Mouse (Mus musculus): ENCODE measurements around the gene Fam240a. TPM values are rescaled to one million over a fixed set of nuclear protein-coding genes. Genes with fewer than 3 reads are reported as not detected.

Fam240a gene
- polyA plus RNA-seq, 1 experiment from 2014 or later, result not detected

DNA sequence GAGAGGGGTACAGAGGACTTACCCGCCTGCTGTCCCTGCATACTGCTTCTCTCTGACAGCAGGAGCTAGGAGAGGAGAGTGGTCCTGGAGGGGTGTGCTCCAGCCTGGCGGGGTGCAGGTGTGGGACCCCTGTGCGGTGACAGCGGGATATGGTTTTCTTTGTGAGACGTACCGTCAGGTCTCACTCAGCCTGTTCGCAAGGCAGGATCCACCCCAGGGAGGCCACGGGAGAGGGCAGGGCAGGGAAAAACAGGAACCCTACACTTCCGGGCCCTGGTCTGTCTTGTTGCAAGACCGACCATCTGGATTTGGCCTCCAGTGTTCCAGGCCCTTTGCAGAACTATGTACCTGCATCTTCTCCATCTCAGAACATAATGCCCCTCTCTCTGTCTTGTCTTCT is 23.2 kb downstream of the Fam240a start:
- Histone ChIP-seq H3K4me1 (ENCODE audit: control insufficient read depth, insufficient read depth, low read length) (no peaks in the 10 kb centered on the region; the same call in 1 of the 2 replicates), H3K27me3 (ENCODE audit: control insufficient read depth, insufficient read depth, low read length) (no peaks in the 10 kb centered on the region), H3K27ac (ENCODE audit: low read depth, low read length) (no peak overlapping the region), H3K4me3 (ENCODE audit: low read depth, low read length) (no peak overlapping the region), H3K4me2 (ENCODE audit: low read depth) (no peak overlapping the region), H3K9ac (ENCODE audit: low read length) (no peak overlapping the region), H3K9me3 (ENCODE audit: control insufficient read depth, low read length) (no peaks in the 10 kb centered on the region), H3K36me3 (ENCODE audit: control insufficient read depth, insufficient read depth, low read length) (no peaks in the 10 kb centered on the region)
- ATAC-seq (ENCODE audit: insufficient read depth, low FRiP score, low TSS enrichment), result no peak
- WGBS, result 74% methylated on average over 10 of the region's 10 CpGs
- no peak for DNase-seq (ENCODE audit: low spot score)

DNA sequence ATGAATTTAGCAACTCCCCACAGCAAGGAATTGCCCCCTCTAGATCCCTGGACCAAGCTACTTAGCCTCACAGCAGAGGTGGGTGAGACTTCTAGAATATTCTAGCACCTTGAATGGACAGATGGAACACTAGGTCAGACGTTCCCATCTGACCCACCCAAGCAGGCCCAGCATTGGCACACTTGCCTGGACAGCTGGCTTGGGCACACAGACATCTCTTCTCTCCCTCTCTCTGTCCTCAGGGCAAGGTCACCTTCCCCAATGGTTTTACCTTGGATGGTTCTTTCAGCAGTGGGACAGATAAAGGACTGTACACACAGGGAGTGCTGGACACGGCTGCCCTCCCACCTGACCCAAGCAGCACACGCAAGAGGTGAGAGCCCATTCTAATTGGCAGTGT is 24.1 kb downstream of the Fam240a start:
- Histone ChIP-seq H3K27ac (ENCODE audit: low read depth, low read length) (no peak overlapping the region), H3K36me3 (ENCODE audit: control insufficient read depth, insufficient read depth, low read length) (no peaks in the 10 kb centered on the region), H3K4me2 (ENCODE audit: low read depth) (no peak overlapping the region), H3K4me1 (ENCODE audit: control insufficient read depth, insufficient read depth, low read length) (no peaks in the 10 kb centered on the region; the same call in 1 of the 2 replicates), H3K9me3 (ENCODE audit: control insufficient read depth, low read length) (no peaks in the 10 kb centered on the region), H3K9ac (ENCODE audit: low read length) (no peak overlapping the region), H3K4me3 (ENCODE audit: low read depth, low read length) (no peak overlapping the region), H3K27me3 (ENCODE audit: control insufficient read depth, insufficient read depth, low read length) (no peaks in the 10 kb centered on the region)
- no peak for ATAC-seq (ENCODE audit: insufficient read depth, low FRiP score, low TSS enrichment)
- WGBS, result 84% methylated on average over 3 of the region's 3 CpGs
- DNase-seq (ENCODE audit: low spot score), result no peak

- Histone ChIP-seq H3K9ac (ENCODE audit: low read length) (no peak overlapping the region), H3K9me3 (ENCODE audit: control insufficient read depth, low read length) (no peaks in the 10 kb centered on the region), H3K4me1 (ENCODE audit: control insufficient read depth, insufficient read depth, low read length) (no peaks in the 10 kb centered on the region; the same call in 1 of the 2 replicates), H3K27ac (ENCODE audit: low read depth, low read length) (no peak overlapping the region), H3K27me3 (ENCODE audit: control insufficient read depth, insufficient read depth, low read length) (no peaks in the 10 kb centered on the region), H3K4me2 (ENCODE audit: low read depth) (no peak overlapping the region), H3K36me3 (ENCODE audit: control insufficient read depth, insufficient read depth, low read length) (no peaks in the 10 kb centered on the region), H3K4me3 (ENCODE audit: low read depth, low read length) (no peak overlapping the region)
- ATAC-seq (ENCODE audit: insufficient read depth, low FRiP score, low TSS enrichment) (no peak), DNase-seq (ENCODE audit: low spot score) (no peak)
- WGBS, result 78% methylated on average over 12 of the region's 12 CpGs
These were observed 25.4 kb downstream of the Fam240a start for GRCm38 (mm10) chr9:110891077-110891828.

- H3K4me3 ChIP-seq (ENCODE audit: low read depth, low read length), result no peak overlapping the region
- no peak for DNase-seq (ENCODE audit: low spot score)
- 15% methylated on average over 20 of the region's 21 CpGs for WGBS
These were observed 26.5 kb downstream of the Fam240a start for GRCm38 (mm10) chr9:110890026-110890783.

GRCm38 (mm10) chr9:110888935-110889334 is 27.7 kb downstream of the Fam240a start:
- 91% methylated on average over 14 of the region's 14 CpGs for WGBS
- ATAC-seq (ENCODE audit: insufficient read depth, low FRiP score, low TSS enrichment), result no peak
- H3K27ac ChIP-seq (ENCODE audit: low read depth, low read length), result no peak overlapping the region

More at GRCm38 (mm10) chr9:110890026-110890783, 26.5 kb downstream of the Fam240a start:
- Histone ChIP-seq H3K27me3 (ENCODE audit: control insufficient read depth, insufficient read depth, low read length) (no peaks in the 10 kb centered on the region), H3K27ac (ENCODE audit: low read depth, low read length) (no peak overlapping the region), H3K4me2 (ENCODE audit: low read depth) (no peak overlapping the region), H3K4me1 (ENCODE audit: control insufficient read depth, insufficient read depth, low read length) (no peaks in the 10 kb centered on the region), H3K9ac (ENCODE audit: low read length) (no peak overlapping the region), H3K9me3 (ENCODE audit: control insufficient read depth, low read length) (no peaks in the 10 kb centered on the region), H3K36me3 (ENCODE audit: control insufficient read depth, insufficient read depth, low read length) (no peaks in the 10 kb centered on the region)
- ATAC-seq (ENCODE audit: insufficient read depth, low FRiP score, low TSS enrichment), result no peak

DNA sequence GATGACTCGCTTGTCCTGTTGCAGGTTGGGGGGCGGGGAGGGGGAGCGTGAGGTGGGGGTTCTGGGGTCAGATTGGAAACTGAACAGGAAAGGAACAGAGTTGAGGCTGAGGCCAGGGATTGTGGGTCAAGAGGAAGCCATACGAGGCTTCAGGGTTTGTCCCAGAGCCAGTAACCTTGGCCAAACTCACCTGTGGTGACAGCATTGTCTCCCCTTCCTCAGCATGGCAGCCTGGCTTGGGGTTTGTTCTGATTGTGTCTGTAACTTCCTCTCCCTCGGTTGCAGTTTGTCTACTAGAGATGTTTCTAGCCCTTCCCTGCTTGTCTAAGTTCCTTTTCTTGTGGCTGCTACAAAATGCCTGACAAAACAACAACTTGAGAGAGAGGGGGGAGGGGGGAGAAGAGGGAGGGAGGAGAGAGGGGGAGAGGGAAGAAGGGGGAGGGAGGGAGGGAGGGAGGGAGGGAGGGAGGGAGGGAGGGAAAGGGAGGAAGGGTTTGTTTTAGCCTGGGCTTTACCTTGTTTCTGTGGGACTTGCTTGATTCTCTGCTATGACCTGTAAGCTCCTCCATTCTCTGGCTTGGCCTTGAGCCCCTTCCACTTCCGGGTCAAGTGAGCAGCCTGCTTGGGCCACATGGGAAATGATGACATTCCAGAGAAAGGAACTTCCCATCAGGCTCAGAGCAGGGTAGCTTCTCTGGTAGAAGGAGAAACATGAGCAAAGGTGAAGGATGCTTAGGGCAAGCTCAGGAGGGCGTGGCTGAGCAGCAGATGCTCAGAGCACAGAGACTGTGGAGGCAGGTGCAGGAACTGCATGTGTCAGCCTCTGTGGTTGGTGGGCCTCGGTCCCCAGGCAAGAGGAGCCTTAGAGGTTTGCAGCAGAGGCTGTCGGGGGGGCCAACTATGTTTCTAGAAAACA is 29.0 kb downstream of the Fam240a start:
- no peak overlapping the region for H3K4me3 ChIP-seq (ENCODE audit: low read depth, low read length)
- H3K9ac ChIP-seq (ENCODE audit: low read length), result no peak overlapping the region
- ATAC-seq (ENCODE audit: insufficient read depth, low FRiP score, low TSS enrichment) (no peak), DNase-seq (ENCODE audit: low spot score) (no peak)
- no peak overlapping the region for H3K4me2 ChIP-seq (ENCODE audit: low read depth)
- no peaks in the 10 kb centered on the region for H3K9me3 ChIP-seq (ENCODE audit: control insufficient read depth, low read length)
- H3K27ac ChIP-seq (ENCODE audit: low read depth, low read length), result no peak overlapping the region
- WGBS, result 68% methylated on average over 9 of the region's 9 CpGs
- no peaks in the 10 kb centered on the region for H3K36me3 ChIP-seq (ENCODE audit: control insufficient read depth, insufficient read depth, low read length)
- no peaks in the 10 kb centered on the region for H3K27me3 ChIP-seq (ENCODE audit: control insufficient read depth, insufficient read depth, low read length)
- H3K4me1 ChIP-seq (ENCODE audit: control insufficient read depth, insufficient read depth, low read length), result no peaks in the 10 kb centered on the region

More at GRCm38 (mm10) chr9:110888935-110889334, 27.7 kb downstream of the Fam240a start:
- DNase-seq (ENCODE audit: low spot score), result no peak
- Histone ChIP-seq H3K9me3 (ENCODE audit: control insufficient read depth, low read length) (no peaks in the 10 kb centered on the region), H3K9ac (ENCODE audit: low read length) (no peak overlapping the region), H3K4me2 (ENCODE audit: low read depth) (no peak overlapping the region), H3K4me1 (ENCODE audit: control insufficient read depth, insufficient read depth, low read length) (no peaks in the 10 kb centered on the region), H3K4me3 (ENCODE audit: low read depth, low read length) (no peak overlapping the region), H3K27me3 (ENCODE audit: control insufficient read depth, insufficient read depth, low read length) (no peaks in the 10 kb centered on the region), H3K36me3 (ENCODE audit: control insufficient read depth, insufficient read depth, low read length) (no peaks in the 10 kb centered on the region)

DNA sequence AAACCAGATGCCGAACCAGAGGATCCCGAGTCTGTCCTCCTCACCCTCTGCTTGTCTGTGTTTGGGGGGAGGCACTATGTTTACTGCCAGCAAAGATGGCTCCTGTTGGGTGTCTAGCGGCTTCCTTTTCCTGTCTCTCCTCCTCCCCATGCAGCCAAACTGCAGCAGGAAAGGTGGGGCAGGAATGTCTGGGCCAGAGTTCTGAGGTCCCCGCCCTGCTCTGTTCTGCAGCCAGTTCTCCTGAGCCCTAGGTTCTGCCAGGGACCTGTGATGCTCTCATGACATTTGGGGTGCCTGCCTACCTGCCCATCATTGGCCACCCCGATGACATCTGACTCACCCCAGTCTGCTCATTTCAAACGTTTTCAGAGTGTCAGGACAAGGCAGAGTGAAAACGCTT is 34.7 kb downstream of the Fam240a start:
- Histone ChIP-seq H3K36me3 (ENCODE audit: control insufficient read depth, insufficient read depth, low read length) (no peaks in the 10 kb centered on the region), H3K4me3 (ENCODE audit: low read depth, low read length) (no peak overlapping the region), H3K27me3 (ENCODE audit: control insufficient read depth, insufficient read depth, low read length) (peaks cover 32% of the 10 kb centered on the region), H3K4me2 (ENCODE audit: low read depth) (no peak overlapping the region), H3K9ac (ENCODE audit: low read length) (no peak overlapping the region), H3K27ac (ENCODE audit: low read depth, low read length) (no peak overlapping the region), H3K9me3 (ENCODE audit: control insufficient read depth, low read length) (no peaks in the 10 kb centered on the region), H3K4me1 (ENCODE audit: control insufficient read depth, insufficient read depth, low read length) (no peaks in the 10 kb centered on the region)
- 64% methylated on average over 7 of the region's 7 CpGs for WGBS
- ATAC-seq (ENCODE audit: insufficient read depth, low FRiP score, low TSS enrichment) (no peak), DNase-seq (ENCODE audit: low spot score) (no peak)

DNA sequence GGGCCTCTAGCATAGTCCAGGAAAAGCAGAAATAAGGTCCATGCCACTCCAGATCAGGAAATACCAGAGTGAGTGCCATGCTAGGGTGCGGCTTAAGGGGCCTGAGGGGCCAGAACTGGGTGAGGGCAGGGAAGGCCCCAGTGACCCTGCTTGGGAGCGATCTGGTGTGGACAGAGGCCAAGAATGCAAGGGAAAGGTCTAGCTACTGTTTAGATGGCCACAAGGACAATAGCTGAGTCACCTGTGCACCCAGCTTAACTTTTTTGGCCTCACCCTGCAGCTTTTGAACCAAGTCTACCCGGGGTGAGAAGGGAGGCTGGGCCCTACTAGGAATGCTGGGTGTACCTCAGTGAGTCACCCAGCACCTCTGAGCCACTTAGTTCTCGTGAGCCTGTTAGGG is 35.9 kb downstream of the Fam240a start:
- no peak for ATAC-seq (ENCODE audit: insufficient read depth, low FRiP score, low TSS enrichment)
- 72% methylated on average over 4 of the region's 4 CpGs for WGBS
- Histone ChIP-seq H3K9ac (ENCODE audit: low read length) (no peak overlapping the region), H3K27ac (ENCODE audit: low read depth, low read length) (no peak overlapping the region), H3K27me3 (ENCODE audit: control insufficient read depth, insufficient read depth, low read length) (peaks cover 32% of the 10 kb centered on the region), H3K36me3 (ENCODE audit: control insufficient read depth, insufficient read depth, low read length) (no peaks in the 10 kb centered on the region), H3K4me3 (ENCODE audit: low read depth, low read length) (no peak overlapping the region), H3K4me1 (ENCODE audit: control insufficient read depth, insufficient read depth, low read length) (no peaks in the 10 kb centered on the region), H3K9me3 (ENCODE audit: control insufficient read depth, low read length) (no peaks in the 10 kb centered on the region), H3K4me2 (ENCODE audit: low read depth) (peak overlapping the region; percentile 81; the same call in 1 of the 2 replicates)
- DNase-seq (ENCODE audit: low spot score), result no peak

Measured in neural tube, embryonic 11.5 days (tissue).